Mouse (Mus musculus): ENCODE data around the gene Col5a1. TPM values are rescaled to one million over a fixed set of nuclear protein-coding genes. Genes with fewer than 3 reads are reported as not detected.

The Col5a1 gene
- polyA plus RNA-seq, 1 experiment from 2014 or later = 39.5 TPM

DNA sequence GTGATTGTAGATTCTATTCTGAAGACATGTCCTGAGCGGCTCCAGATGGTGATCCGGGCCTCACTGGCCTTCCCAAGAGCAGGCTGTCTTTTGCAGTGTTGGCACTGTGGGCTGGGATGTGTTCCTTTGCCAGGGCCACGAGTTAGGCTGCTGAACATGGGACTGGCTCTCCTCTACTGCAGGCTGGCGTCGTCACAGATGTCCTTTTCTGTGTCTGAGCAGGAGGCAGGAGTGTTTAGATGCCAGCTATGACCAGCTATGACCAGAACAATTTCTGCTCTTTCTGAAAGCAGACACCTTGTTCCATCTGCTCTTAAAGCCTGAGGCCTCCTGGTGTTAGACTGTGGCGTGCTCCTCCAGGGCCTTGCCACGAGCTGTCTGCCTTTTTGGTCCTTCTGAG lies 31.9 kb downstream of the Col5a1 start:
- 71% methylated on average over 7 of the region's 7 CpGs for WGBS
- no peak overlapping the region for H3K4me2 ChIP-seq (replicated peaks; ENCODE audit: low read depth)
- no peak overlapping the region for H3K9ac ChIP-seq (ENCODE audit: low read depth, low read length)
- no peaks in the 10 kb centered on the region for H3K36me3 ChIP-seq (ENCODE audit: control insufficient read depth, insufficient read depth)
- 0 out of 2 replicates have a peak, but pooled peaks have one; percentile 2 for TF ChIP-seq CTCF (IDR thresholded peaks at IDR 0.05; ENCODE audit: low read depth)
- H3K9me3 ChIP-seq (ENCODE audit: control insufficient read depth) = no peaks in the 10 kb centered on the region
- no peak overlapping the region for H3K27ac ChIP-seq (ENCODE audit: low read depth, low read length)
- H3K4me3 ChIP-seq (ENCODE audit: low read depth, low read length) = no peak overlapping the region
- H3K27me3 ChIP-seq (replicated peaks; ENCODE audit: control insufficient read depth, insufficient read depth, low read length) = no peaks in the 10 kb centered on the region
- H3K4me1 ChIP-seq (replicated peaks; ENCODE audit: control insufficient read depth, insufficient read depth, low read length) = no peaks in the 10 kb centered on the region
- no peak for ATAC-seq

DNA sequence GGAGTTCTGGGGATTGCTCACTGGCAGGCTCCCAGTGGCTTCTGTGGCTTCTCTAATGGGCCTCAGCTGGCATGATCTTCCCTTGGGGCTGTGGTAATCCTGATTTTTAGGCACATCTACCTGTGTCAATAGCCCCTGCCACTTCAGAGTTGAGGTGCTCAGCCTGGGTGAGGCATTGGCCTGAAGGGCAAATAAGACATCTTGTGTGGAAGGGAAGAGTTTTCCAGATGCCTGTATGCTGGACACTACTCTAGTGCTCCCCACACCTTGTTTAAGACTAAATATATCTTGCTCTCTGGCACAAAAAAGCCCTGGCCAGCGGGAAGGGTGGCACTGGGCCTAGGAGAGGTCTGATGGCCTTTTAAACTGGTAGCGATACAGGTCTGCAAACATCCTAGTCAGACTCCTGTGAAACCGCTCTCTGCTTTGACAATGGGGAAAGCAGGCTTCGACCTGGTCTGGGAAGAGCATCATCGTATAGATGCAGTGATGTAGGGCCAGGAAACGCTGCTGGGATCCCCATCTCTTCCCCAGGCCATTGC lies 33.2 kb downstream of the Col5a1 start:
- Histone ChIP-seq H3K4me1 (replicated peaks; ENCODE audit: control insufficient read depth, insufficient read depth, low read length) (no peaks in the 10 kb centered on the region), H3K36me3 (ENCODE audit: control insufficient read depth, insufficient read depth) (no peaks in the 10 kb centered on the region), H3K9ac (ENCODE audit: low read depth, low read length) (no peak overlapping the region), H3K4me2 (replicated peaks; ENCODE audit: low read depth) (no peak overlapping the region), H3K4me3 (ENCODE audit: low read depth, low read length) (no peak overlapping the region), H3K27ac (ENCODE audit: low read depth, low read length) (no peak overlapping the region), H3K27me3 (replicated peaks; ENCODE audit: control insufficient read depth, insufficient read depth, low read length) (no peaks in the 10 kb centered on the region), H3K9me3 (ENCODE audit: control insufficient read depth) (no peaks in the 10 kb centered on the region)
- ATAC-seq = no peak
- no peak for TF ChIP-seq CTCF (IDR thresholded peaks at IDR 0.05; ENCODE audit: low read depth)
- 88% methylated on average over 6 of the region's 6 CpGs for WGBS

DNA sequence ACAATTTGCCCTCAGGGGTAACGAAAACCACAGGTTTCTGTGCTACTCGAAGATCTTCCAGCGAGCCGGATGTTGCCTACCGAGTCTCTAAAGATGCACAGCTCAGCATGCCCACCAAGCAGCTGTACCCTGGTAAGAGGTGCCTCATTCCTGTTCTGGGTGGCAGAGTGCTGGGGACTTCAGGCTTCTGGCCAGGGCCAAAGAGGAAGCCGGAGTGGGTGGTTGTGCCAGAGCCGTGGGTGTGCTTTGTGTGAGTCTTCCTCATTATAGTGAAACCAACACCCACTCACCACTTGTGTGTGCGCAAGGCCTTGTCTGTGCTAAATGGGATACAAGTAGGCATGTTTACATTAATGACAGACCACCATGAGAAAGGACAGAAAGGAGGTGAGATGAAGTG lies 35.8 kb downstream of the Col5a1 start:
- ATAC-seq = no peak
- H3K4me2 ChIP-seq (replicated peaks; ENCODE audit: low read depth) = no peak overlapping the region
- no peak overlapping the region for H3K27ac ChIP-seq (ENCODE audit: low read depth, low read length)
- WGBS = 88% methylated on average over 8 of the region's 8 CpGs
- no peak for TF ChIP-seq CTCF (IDR thresholded peaks at IDR 0.05; ENCODE audit: low read depth)
- H3K4me1 ChIP-seq (replicated peaks; ENCODE audit: control insufficient read depth, insufficient read depth, low read length) = no peaks in the 10 kb centered on the region
- no peaks in the 10 kb centered on the region for H3K9me3 ChIP-seq (ENCODE audit: control insufficient read depth)
- H3K27me3 ChIP-seq (replicated peaks; ENCODE audit: control insufficient read depth, insufficient read depth, low read length) = no peaks in the 10 kb centered on the region
- no peak overlapping the region for H3K4me3 ChIP-seq (ENCODE audit: low read depth, low read length)
- H3K9ac ChIP-seq (ENCODE audit: low read depth, low read length) = no peak overlapping the region
- H3K36me3 ChIP-seq (ENCODE audit: control insufficient read depth, insufficient read depth) = no peaks in the 10 kb centered on the region; the same call in 1 of the 2 replicates

DNA sequence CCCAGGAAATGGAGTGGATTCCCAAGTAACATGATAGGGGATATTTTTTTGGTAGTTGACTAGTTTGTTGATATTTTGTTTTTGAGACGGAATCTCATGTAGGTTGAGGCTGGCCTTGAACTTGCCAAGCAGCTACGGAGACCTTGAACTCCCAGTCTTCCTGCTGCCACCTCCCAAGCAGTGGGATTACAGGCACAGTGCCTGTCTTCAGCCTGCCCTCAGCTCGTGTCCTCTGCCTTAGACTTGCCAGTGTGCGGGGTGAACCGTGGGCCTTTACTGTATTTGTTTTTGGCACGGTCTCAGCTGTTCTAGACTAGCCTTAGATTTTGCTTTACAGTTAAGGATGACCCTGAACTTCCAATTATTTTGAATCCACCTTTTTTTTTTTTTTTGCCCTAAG lies 37.5 kb downstream of the Col5a1 start:
- H3K27ac ChIP-seq (ENCODE audit: low read depth, low read length) = no peak overlapping the region
- no peak overlapping the region for H3K4me2 ChIP-seq (replicated peaks; ENCODE audit: low read depth)
- no peaks in the 10 kb centered on the region for H3K4me1 ChIP-seq (replicated peaks; ENCODE audit: control insufficient read depth, insufficient read depth, low read length)
- no peak overlapping the region for H3K9ac ChIP-seq (ENCODE audit: low read depth, low read length)
- no peaks in the 10 kb centered on the region for H3K27me3 ChIP-seq (replicated peaks; ENCODE audit: control insufficient read depth, insufficient read depth, low read length)
- H3K36me3 ChIP-seq (ENCODE audit: control insufficient read depth, insufficient read depth) = no peaks in the 10 kb centered on the region; the same call in 1 of the 2 replicates
- no peak overlapping the region for H3K4me3 ChIP-seq (ENCODE audit: low read depth, low read length)
- no peaks in the 10 kb centered on the region for H3K9me3 ChIP-seq (ENCODE audit: control insufficient read depth)
- WGBS = 80% methylated on average over 6 of the region's 6 CpGs
- ATAC-seq = no peak
- no peak for TF ChIP-seq CTCF (IDR thresholded peaks at IDR 0.05; ENCODE audit: low read depth)

DNA sequence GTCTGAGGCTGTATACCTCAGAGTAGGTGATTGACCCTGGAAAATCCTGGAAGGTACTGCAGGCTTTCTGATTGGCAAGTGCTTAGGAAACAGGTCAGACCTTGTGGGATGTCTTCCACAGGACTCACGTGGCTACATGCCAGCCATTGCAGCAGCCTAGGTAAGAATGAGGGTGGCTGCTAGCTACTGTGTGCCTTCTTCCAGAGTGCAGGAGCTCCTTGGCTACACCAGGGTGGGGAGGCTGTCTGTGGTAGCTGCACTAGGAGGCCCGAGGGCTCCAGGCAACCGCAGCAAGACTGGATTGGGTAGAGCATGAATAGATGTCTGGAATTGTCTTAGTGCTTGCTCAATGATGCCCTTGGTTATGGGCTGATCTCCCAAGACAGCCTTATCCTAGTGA lies 38.2 kb downstream of the Col5a1 start:
- Histone ChIP-seq H3K27ac (ENCODE audit: low read depth, low read length) (no peak overlapping the region), H3K9ac (ENCODE audit: low read depth, low read length) (no peak overlapping the region), H3K4me1 (replicated peaks; ENCODE audit: control insufficient read depth, insufficient read depth, low read length) (no peaks in the 10 kb centered on the region), H3K9me3 (ENCODE audit: control insufficient read depth) (no peaks in the 10 kb centered on the region), H3K4me3 (ENCODE audit: low read depth, low read length) (no peak overlapping the region), H3K36me3 (ENCODE audit: control insufficient read depth, insufficient read depth) (no peaks in the 10 kb centered on the region; the same call in 1 of the 2 replicates), H3K27me3 (replicated peaks; ENCODE audit: control insufficient read depth, insufficient read depth, low read length) (no peaks in the 10 kb centered on the region), H3K4me2 (replicated peaks; ENCODE audit: low read depth) (no peak overlapping the region)
- WGBS = 82% methylated on average over 3 of the region's 3 CpGs
- no peak for TF ChIP-seq CTCF (IDR thresholded peaks at IDR 0.05; ENCODE audit: low read depth)
- no peak for ATAC-seq

DNA sequence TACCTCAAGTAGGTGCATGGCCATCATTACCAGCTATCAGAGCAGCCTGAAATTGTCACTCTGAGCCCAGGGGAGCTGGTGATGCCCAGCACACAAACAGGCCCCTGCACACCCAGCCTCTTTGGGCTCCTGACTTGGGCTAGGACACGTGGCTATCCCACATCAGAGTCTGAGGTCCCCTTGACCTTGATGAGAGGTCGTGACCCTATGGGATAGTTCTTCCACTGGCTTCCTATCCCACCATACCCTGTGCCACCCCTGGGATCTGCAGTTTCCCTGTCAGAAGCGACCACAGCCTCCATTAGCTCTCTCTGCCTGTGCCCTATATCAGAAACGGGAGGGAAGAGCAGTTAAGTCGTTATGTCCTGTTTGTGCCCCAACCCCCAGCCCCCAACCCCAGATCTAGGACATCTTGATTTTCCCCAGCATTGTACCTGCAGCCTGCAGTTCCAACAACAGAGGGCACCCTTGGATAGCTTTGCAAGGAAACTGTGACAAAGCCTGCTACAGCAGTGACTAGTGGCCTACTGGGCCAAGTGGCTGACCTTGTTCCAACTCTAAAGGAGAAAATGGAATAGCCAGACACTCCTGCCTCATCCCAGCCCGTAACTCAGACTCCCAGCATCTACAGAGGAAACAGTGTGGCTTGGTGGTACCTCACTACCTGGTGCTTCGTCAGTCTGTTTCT lies 40.4 kb downstream of the Col5a1 start:
- H3K9ac ChIP-seq (ENCODE audit: low read depth, low read length) = no peak overlapping the region
- WGBS = 46% methylated on average over 7 of the region's 7 CpGs
- H3K9me3 ChIP-seq (ENCODE audit: control insufficient read depth) = no peaks in the 10 kb centered on the region
- H3K27me3 ChIP-seq (replicated peaks; ENCODE audit: control insufficient read depth, insufficient read depth, low read length) = no peaks in the 10 kb centered on the region
- no peak overlapping the region for H3K27ac ChIP-seq (ENCODE audit: low read depth, low read length)
- H3K4me2 ChIP-seq (replicated peaks; ENCODE audit: low read depth) = no peak overlapping the region
- no peaks in the 10 kb centered on the region; the same call in 1 of the 2 replicates for H3K36me3 ChIP-seq (ENCODE audit: control insufficient read depth, insufficient read depth)
- TF ChIP-seq CTCF (IDR thresholded peaks at IDR 0.05; ENCODE audit: low read depth) = peak; percentile 76
- H3K4me3 ChIP-seq (ENCODE audit: low read depth, low read length) = no peak overlapping the region
- H3K4me1 ChIP-seq (replicated peaks; ENCODE audit: control insufficient read depth, insufficient read depth, low read length) = no peaks in the 10 kb centered on the region; the same call in 1 of the 2 replicates
- ATAC-seq = no peak

Data from intestine, postnatal 0 days (tissue).